Mouse (Mus musculus) adrenal gland, postnatal 36 days (tissue): ENCODE measurements around the gene Iqcb1. TPM values are rescaled to one million over a fixed set of nuclear protein-coding genes. Genes with fewer than 3 reads are reported as not detected.

Source experiments
- DNase-seq, 2 experiments: peaks; one replicate each; pipeline ENCODE4 v3.0.0; 2021; ENCODE audit warnings: mixed read lengths in 1 of 2
- microRNA-seq: library from miRNA; unstranded; fragments of <30 nt; microRNA quantifications from one replicate; pipeline ENCODE4 v1.2.0, GENCODE M21; 2021
- total RNA-seq, 2 experiments: library from RNA; stranded (reverse); gene quantifications; 2 replicates each; pipeline ENCODE4 v1.2.3; 2021

The Iqcb1 gene
- total RNA-seq, 2 experiments from 2014 or later: 16.9 to 19.1 TPM

DNA sequence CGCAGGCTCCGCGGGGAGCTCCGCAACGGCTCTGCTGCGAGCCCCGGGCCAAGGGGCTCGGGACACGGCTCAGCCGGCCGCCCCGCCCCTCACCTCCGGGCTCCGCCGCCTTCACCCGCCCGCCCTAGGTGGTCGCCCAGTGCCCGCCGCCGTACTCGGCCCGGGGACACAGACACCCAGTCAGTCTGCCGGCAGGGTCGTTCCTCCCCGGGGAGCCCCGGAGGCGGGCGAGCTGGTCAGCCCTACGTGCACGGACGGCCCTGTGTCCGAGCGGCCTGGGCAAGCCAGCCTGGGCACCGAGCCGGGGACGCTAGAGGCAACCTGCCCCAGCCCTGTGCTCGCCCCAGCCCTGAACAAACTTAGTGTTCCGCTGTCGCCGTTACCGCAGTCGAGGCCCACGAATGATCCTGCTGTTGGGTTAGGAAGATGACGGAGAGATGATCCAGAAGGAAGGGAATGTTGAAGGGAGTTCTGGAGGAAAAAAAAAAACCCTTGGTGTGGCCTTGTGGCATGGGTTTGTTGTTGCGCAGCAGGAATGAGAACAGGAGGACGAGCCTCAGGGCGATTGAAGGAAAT lies 47.2 kb downstream of the Iqcb1 start:
- DNase-seq: peak; percentile 66 to 74

DNA sequence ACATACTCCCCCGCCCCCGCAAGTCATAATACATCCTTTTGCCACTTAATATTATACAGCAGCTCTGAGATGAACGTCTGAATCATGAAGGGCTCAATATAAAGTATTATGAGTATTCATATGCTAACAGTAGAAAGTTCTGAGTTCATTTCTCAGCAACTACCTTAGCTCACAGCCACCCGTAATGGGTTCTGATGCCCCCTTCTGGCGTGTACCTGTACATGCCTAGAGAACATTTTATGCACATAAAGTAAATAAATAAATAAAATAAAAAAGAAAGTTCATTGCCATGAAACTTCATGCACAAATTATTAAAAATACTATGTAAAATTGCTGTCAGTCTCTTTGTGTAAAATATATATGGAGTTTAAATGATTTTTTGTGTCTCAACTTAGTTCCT lies 49.1 kb downstream of the Iqcb1 start:
- DNase-seq: peak in 1 of 2 experiments; percentile 16

DNA sequence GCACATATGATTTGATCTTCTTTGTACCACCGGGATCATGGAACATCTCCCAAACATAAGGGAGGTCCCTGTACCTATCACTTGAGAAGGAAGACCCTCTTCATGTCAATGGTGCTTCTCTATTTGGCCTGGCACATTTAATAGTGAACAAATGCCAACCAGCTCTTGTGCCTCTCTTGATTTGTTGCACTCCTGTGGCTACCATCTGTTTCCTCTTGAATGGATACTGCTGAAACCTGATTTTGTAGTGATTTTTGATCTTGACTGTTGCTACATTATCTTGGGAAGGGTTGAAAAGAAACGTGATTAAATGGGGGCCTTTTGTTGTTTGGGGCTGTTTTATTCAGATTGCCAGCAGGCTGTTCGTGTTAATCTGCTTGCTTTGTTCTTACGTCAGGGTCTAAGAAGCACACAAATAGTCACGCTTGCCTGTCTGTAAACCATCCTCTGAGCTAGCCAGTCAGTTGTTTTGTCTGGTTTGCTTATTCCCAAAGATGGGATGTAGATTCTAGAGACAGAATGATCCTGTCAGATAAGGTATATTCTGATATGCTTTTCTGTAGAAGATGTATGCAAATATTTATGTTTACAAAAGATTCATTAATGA lies 54.7 kb downstream of the Iqcb1 start:
- no peak for DNase-seq

DNA sequence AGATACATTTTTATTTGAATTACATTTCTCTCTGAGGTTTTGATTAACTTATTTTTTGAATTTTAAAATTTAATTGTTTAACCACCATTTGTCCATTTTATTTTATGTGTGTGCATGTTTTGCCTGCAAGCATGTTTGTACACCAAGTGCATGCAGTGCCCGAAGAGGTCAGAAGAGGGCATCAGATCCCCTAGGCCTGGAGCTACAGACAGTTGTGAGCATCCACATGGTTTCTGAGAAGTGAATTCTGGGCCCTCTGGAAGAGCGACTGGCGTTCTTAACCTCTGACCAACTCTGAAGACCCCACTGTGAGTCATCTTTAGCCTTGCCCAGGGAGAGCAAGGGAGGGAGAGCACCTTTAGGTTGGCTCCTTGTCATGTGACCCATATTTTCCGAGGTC lies 56.7 kb downstream of the Iqcb1 start:
- DNase-seq: peak; percentile 34 to 42

DNA sequence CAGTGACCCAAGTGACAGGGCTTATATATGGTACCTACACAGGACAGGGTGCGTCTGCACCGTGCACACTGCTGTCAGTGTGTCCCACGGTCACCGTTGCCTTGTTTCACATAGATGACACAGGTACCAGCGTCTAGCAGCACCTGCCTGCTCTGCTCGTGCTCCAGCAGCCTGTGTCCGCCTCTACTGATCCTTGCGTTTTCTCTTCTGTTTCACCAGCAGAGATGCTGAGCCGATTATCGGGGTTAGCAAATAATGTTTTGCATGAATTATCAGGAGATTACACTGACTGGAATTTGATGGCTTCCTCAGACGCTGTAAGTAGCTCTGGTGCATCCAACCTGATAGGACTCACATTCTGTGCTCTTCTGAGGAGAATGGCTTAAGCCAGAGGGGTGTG lies 57.7 kb downstream of the Iqcb1 start:
- DNase-seq: no peak

DNA sequence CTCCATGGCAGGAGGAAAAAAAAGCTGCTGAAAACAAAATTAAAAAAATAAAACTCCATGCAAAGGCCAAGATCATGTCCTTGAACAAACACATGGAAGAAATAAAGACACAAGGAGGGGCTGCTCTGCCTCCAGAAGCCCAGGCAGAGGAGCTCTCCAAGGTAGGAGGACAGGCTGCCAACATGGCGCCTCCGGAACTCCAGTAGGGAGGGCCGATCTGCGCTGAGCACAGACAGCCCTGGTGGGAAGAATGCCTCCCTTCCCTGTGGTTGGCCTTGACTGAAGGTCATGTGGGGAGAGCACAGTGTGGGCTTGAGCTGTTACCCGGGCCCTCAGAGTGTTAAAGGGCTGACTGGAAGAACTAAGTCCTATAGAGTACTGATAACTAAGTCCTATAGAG lies 59.4 kb downstream of the Iqcb1 start:
- DNase-seq: peak; percentile 22 to 42

DNA sequence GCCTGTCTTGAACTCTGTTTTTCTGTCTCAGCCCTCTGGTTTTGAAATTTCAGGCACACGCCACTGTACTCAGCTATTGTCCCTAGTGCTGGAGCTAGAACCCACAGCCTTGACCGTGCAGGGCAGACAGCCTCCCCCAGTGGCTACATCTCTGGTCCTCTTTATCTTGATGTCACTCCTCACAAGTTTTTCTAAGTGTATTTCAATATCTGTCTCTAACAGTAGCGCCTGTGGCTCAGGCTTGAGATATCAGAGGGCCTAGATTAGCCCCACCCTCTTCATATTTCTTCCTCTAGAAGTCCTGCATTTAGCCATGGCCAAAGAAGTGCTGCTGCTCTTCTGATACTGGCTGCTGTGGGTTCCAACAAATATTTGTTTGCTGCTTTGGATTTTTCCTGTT lies 62.4 kb downstream of the Iqcb1 start:
- no peak for DNase-seq

DNA sequence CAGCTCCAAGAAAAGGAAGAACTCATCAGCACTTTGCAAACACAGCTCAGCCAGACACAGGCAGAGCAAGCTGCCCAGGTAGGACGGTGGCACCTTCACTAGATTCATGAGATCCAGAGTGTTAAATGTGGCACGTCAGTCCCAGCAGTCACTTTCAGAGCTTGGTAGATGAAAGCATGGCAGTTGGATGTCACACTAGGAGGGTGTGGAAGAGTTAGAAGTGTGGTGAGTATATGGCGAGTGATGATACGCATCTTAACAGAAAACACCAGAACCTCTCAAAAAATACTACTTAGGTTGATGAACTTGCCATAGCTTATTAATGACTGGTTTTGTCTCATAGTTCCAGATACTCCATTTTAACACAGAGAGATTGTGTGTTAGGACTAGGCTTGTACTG lies 63.2 kb downstream of the Iqcb1 start:
- DNase-seq: no peak

DNA sequence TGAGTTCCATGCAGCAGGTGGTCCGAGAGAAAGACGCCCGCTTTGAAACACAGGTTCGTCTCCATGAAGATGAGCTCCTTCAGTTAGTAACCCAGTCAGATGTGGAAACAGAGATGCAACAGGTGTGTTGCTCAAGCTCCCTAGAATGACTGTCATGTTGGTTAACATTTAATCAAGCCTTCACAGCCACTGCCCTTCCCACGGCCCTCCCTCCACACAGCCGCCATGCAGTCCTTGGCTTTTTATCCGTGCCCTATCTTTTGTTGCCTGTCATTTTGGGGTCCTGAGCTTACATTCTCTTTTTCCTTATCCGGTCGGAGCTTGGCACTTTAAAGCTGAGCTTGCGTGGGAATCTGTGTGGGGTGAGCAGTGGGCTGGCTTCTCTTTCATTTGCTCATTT lies 65.1 kb downstream of the Iqcb1 start:
- no peak for DNase-seq

DNA sequence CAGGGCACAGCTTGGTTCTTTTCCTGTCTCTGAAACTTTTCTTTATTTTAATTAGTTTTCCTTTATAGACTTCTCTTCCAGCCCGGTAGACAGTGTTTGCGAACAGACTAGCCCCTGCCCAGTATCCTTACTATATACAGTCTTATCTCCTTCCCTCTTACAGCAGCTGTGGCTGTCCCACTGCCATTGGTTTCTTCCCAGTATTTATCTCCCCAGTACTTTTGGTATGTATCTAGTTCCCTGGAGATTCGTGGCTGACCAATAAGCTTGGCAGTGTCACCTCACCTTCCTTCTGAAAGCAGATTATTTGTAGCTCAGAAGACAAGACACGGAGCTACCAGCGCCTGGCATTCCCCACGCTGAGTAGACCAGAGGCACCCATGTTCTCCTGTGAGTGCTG lies 68.5 kb downstream of the Iqcb1 start:
- DNase-seq: no peak

DNA sequence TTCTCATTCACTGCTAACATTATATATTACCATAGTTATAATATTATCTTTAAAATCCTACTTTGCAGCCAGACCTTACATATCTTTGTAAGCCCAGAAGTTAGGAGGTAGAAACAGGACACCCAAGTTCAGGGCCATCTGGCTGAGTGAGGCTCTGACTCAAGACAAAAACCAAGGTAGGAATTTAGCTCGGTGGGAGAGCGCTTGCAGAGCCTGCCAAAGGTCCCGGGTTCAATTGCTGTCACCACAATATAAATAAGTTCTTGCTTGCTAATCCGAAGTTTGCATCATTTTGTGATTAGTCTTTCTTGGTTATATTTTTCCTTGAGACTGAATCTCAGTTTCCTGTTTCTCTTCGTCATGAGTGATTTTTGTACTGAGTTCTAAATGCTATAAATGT lies 75.0 kb downstream of the Iqcb1 start:
- peak; percentile 30 to 42 for DNase-seq

DNA sequence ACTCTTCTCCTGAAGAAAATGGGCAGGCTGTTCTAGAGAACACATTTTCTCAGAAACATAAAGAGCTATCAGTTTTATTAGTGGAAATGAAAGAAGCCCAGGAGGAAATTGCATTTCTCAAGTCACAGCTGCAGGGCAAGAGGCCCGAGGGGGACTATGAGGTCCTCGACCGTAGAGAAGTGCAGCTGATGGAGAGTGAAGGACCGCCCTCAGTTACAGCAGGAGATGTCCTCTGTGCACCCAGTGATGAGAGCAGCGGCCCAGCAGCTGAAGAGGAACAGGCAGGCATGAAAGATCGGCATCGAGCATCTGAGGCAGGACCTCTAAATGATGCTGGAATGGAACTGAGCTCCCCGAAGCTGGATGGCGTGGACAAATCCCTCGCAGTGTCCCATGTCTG lies 83.7 kb downstream of the Iqcb1 start:
- no peak for DNase-seq

DNA sequence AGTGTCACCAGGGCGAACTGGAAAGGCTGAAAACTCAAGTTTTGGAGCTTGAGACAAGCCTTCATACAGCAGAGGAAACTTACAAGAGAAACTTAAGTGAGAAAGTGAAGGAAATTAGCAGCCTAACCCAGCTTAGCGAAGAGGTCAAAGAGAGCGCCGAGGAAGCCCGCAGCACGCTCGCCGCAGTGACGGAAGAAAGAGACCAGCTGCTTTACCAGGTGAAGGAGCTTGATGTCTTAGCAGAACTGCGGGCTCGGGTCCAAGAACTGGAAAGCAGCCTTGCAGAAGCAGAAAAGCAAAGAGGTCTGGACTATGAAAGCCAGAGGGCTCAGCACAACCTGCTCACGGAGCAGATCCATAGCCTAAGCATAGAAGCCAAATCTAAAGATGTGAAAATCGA lies 84.1 kb downstream of the Iqcb1 start:
- DNase-seq: no peak

DNA sequence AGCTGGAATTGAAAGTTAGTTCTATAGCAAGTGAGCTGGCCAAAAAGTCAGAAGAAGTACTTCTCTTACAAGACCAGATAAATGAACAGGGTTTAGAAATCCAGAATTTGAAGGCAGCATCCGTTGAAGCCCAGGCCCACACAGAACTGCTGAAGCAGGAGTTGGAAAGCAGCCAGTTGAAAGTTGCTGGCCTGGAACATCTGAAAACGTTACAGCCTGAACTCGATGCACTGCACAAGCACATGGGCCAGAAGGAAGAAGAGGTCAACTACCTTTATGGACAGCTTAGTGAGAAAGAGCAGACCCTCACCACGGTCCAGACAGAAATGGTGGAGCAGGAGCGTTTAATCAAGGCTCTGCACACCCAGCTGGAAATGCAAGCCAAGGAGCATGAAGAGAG lies 86.0 kb downstream of the Iqcb1 start:
- DNase-seq: no peak

DNA sequence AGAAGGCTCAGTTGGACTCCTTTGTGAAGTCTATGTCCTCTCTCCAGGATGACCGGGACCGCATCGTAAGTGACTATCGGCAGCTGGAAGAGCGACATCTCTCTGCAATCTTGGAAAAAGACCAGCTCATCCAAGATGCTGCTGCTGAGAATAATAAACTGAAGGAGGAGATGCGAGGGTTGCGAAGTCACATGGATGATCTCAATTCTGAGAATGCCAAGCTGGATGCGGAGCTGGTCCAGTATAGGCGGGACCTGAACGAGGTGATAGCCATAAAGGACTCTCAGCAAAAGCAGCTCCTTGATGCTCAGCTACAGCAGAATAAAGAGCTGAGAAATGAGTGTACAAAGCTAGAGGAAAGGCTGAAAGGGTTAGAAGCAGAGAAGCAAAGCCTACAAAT lies 90.3 kb downstream of the Iqcb1 start:
- no peak for DNase-seq

DNA sequence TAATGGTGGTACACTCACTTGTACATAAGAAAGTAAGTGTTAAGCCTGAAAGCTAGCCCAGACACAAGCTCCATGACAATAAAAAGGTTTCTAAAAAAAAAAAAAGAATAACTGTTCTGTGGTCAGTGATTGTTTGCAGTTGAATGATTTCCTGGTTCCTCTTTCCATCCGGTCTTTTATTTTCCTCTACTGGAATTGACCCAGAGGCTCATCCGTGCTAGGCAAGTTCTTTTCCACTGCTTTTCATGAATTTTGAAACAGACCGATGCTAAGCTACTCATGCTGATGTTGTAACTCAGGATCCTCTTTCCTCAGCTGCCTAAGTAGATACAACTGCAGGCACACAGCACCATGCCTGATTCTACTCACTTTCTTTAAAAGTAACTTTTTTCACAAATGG lies 92.2 kb downstream of the Iqcb1 start:
- no peak for DNase-seq

DNA sequence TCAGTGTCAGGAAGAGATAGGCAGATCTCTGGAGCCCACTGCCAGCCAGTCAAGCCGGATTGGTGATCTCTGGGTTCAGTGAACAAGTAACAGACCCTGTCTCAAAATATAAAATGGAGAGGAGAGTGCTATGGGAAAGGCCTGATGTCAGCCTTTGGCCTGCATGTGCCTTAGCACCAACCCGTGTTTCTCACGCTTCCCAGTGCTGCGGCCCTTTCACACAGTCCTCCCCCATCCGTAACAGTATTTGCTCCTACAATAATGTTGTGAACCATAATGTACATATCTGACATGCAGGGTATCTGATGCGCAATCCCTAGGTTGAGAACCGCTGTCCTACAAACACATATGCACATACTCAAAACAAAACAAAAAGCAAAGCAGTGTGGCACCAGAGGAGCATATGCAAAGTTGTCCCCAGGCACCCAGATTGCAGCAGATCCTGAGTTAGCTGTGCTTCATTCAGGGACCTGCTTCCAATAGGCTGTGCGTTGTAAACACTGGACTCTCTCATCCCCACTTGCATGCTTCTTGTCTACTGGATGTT lies 93.0 kb downstream of the Iqcb1 start:
- DNase-seq: no peak

DNA sequence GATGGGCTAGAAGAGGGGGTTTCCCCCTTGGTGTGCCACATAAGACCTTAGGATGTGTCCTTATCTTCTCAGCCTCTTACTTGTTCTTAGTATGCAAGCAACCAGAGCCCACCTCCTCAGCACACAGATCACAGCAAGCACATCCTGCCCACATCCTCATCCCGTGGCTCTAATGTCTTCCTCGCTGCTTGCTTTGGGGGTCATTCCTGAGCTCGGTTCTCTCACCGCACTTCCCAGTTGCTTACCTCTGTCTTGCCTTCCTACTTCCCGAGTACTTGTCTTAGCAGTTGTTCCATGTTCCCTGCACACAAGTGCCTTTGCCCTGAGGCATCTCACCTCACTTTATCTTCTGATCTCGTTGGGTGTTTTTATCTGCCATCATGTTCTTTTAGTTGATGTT lies 93.8 kb downstream of the Iqcb1 start:
- DNase-seq: no peak

Small RNA genes lying within 50 kb of the gene (microRNA-seq; reads per million reads assigned to microRNA genes)
- gene Gm22617: not detected

Other genes starting within 250 kb of the Iqcb1 start
- gene Cd86, start 162.3 kb upstream of the Iqcb1 start, total RNA-seq: 1 to 10 TPM; 1.3 to 2.2 TPM
- not detected for gene Ildr1, start 134.4 kb upstream of the Iqcb1 start, total RNA-seq
- 1 to 10 TPM in 1 of 2 experiments, under 1 TPM in 1; 0.96 to 2.6 TPM for gene Slc15a2, start 43.4 kb upstream of the Iqcb1 start, total RNA-seq
- 1 to 10 TPM in 1 of 2 experiments, under 1 TPM in 1; 0.56 to 1.6 TPM for gene Eaf2, start 46.6 kb downstream of the Iqcb1 start, total RNA-seq
- gene Golgb1, start 46.8 kb downstream of the Iqcb1 start, total RNA-seq: 10 to 100 TPM; 82.8 to 91.6 TPM
- 10 to 100 TPM; 10.4 to 11.7 TPM for gene Hcls1, start 106.6 kb downstream of the Iqcb1 start, total RNA-seq
- gene Fbxo40, start 162.1 kb downstream of the Iqcb1 start, total RNA-seq: under 1 TPM; 0.13 to 0.20 TPM
- gene Polq, start 183.4 kb downstream of the Iqcb1 start, total RNA-seq: under 1 TPM; 0.66 to 0.76 TPM